Mouse (Mus musculus) MEL (cell line): ENCODE measurements around the gene Map3k7cl.

Experiments
- BHLHE40 ChIP-seq: IDR thresholded peaks from 2 replicates; pipeline ENCODE4 v1.6.1; 2012; ENCODE audit warnings: low read depth, mild to moderate bottlenecking, inconsistent platforms, low read length, improper control_type of control experiment, borderline replicate concordance
- CHD1 ChIP-seq: IDR thresholded peaks from 2 replicates; pipeline ENCODE4 v1.6.1; 2012; ENCODE audit warnings: low read depth, mild to moderate bottlenecking, inconsistent platforms, low read length, improper control_type of control experiment
- CTCF ChIP-seq, 3 experiments: IDR thresholded peaks in 2 of 3; conservative IDR thresholded peaks in 1 of 3; 2 replicates each; pipeline ENCODE4 v1.5.1; 2011 to 2012; ENCODE audit warnings: low read length in 3 of 3, low read depth in 2 of 3, mild to moderate bottlenecking in 2 of 3, improper control_type of control experiment in 1 of 3, inconsistent platforms in 1 of 3, mixed read lengths in 1 of 3, moderate library complexity in 1 of 3; ENCODE audit not compliant: control insufficient read depth in 1 of 3, insufficient read depth in 1 of 3, poor library complexity in 1 of 3, severe bottlenecking in 1 of 3
- EP300 ChIP-seq, 2 experiments: IDR thresholded peaks; 2 replicates each; pipeline ENCODE4 v1.6.1; 2011; ENCODE audit warnings: improper control_type of control experiment in 2 of 2, low read length in 2 of 2, low read depth in 1 of 2, mild to moderate bottlenecking in 1 of 2
- GABPA ChIP-seq: IDR thresholded peaks from 2 replicates; pipeline ENCODE4 v1.6.1; 2012; ENCODE audit warnings: low read depth, mild to moderate bottlenecking, inconsistent platforms, low read length, improper control_type of control experiment, moderate library complexity
- MEF2A ChIP-seq: IDR thresholded peaks from 2 replicates; pipeline ENCODE4 v1.6.1; 2014; ENCODE audit warnings: low read depth, mild to moderate bottlenecking, inconsistent platforms, low read length, improper control_type of control experiment; ENCODE audit not compliant: poor library complexity, insufficient replicate concordance, severe bottlenecking; ENCODE audit errors: extremely low read depth
- POLR2A ChIP-seq, 2 experiments: IDR thresholded peaks; 2 replicates each; pipeline ENCODE4 v1.6.1; 2011 to 2012; ENCODE audit warnings: low read length in 2 of 2, mild to moderate bottlenecking in 2 of 2, control low read depth in 1 of 2, improper control_type of control experiment in 1 of 2, low read depth in 1 of 2, moderate library complexity in 1 of 2; ENCODE audit not compliant: control insufficient read depth in 1 of 2, insufficient read depth in 1 of 2, poor library complexity in 1 of 2
- TAL1 ChIP-seq: IDR thresholded peaks from 2 replicates; pipeline ENCODE4 v1.6.1; 2012; ENCODE audit warnings: mild to moderate bottlenecking, inconsistent platforms, low read length, moderate library complexity, mixed read lengths

- TF ChIP-seq CTCF (IDR thresholded peaks at IDR 0.05 in 2 of 3, conservative IDR thresholded peaks at IDR 0.05 in 1 of 3; ENCODE audit: control insufficient read depth in 1 of 3, insufficient read depth in 1 of 3, low read depth in 2 of 3, low read length in 3 of 3, poor library complexity in 1 of 3, severe bottlenecking in 1 of 3) (no peak), EP300 (IDR thresholded peaks at IDR 0.05; ENCODE audit: low read depth in 1 of 2, low read length in 2 of 2) (no peak), MEF2A (no peak), POLR2A (IDR thresholded peaks at IDR 0.05; ENCODE audit: control insufficient read depth in 1 of 2, insufficient read depth in 1 of 2, low read depth in 1 of 2, low read length in 2 of 2, poor library complexity in 1 of 2) (no peak), CHD1 (no peak), GABPA (no peak), TAL1 (no peak), BHLHE40 (no peak)
Observed at GRCm38 (mm10) chr16:87642234-87642633, 89.1 kb downstream of the Map3k7cl start.
